Mouse (Mus musculus) midbrain, embryonic 14.5 days (tissue): ENCODE measurements around the gene Ttc21b. TPM values are rescaled to one million over a fixed set of nuclear protein-coding genes. Genes with fewer than 3 reads are reported as not detected.

ENCODE experiments used
- ATAC-seq: fragments of 200-750 bp; cut with Nextera tagmentation; 2 replicates; pipeline ENCODE4 v1.8.0; 2017; ENCODE audit warnings: moderate number of reproducible peaks, moderate library complexity; ENCODE audit not compliant: low FRiP score, low TSS enrichment
- DNase-seq: peaks from one replicate; pipeline ENCODE4 v3.0.0-alpha.2; 2015
- H3K27ac ChIP-seq: fragments of 300-500 bp; sonication (generic); replicated peaks from 2 replicates; pipeline ENCODE4 v1.5.1; 2014; ENCODE audit warnings: mild to moderate bottlenecking, low read depth, low read length, moderate library complexity
- H3K27me3 ChIP-seq: fragments of 300-500 bp; sonication (generic); 2 replicates; pipeline ENCODE4 v1.6.1; 2014; ENCODE audit warnings: low read length, control low read depth, mixed read lengths; ENCODE audit not compliant: control insufficient read depth, insufficient read depth
- H3K36me3 ChIP-seq: fragments of 300-500 bp; sonication (generic); 2 replicates; pipeline ENCODE4 v1.6.1; 2014; ENCODE audit warnings: low read length, control low read depth; ENCODE audit not compliant: control insufficient read depth, insufficient read depth
- H3K4me1 ChIP-seq: fragments of 300-500 bp; sonication (generic); 2 replicates; pipeline ENCODE4 v1.6.1; 2014; ENCODE audit warnings: mild to moderate bottlenecking, antibody characterized with exemption, low read length, control low read depth; ENCODE audit not compliant: control insufficient read depth, insufficient read depth
- H3K4me2 ChIP-seq: fragments of 300-500 bp; sonication (generic); 2 replicates; pipeline ENCODE4 v1.6.1; 2014; ENCODE audit warnings: mild to moderate bottlenecking, low read length, moderate library complexity
- H3K4me3 ChIP-seq: fragments of 300-500 bp; sonication (generic); replicated peaks from 2 replicates; pipeline ENCODE4 v1.5.1; 2014; ENCODE audit warnings: low read depth, low read length
- H3K9ac ChIP-seq: fragments of 300-500 bp; sonication (generic); replicated peaks from 2 replicates; pipeline ENCODE4 v1.6.1; 2014; ENCODE audit warnings: mild to moderate bottlenecking, low read length, moderate library complexity
- H3K9me3 ChIP-seq: fragments of 300-500 bp; sonication (generic); 2 replicates; pipeline ENCODE4 v1.6.1; 2016; ENCODE audit warnings: low read length, control low read depth, mixed read lengths; ENCODE audit not compliant: control insufficient read depth
- WGBS: fragments of 180-500 bp; shearing (Covaris S2); extraction: QIAGEN DNeasy Blood & Tissue Kit; methylation state at CpG from one replicate; pipeline ENCODE4 v1.1.7; 2014; 5-methylcytosine and 5-hydroxymethylcytosine counted together
- polyA plus RNA-seq: library from polyadenylated mRNA; unstranded; fragments of >200 nt; fragmentation: Nextera tagmentation; extraction: Ambion mirVana; gene quantifications from 2 replicates; pipeline ENCODE4 v1.2.1, GENCODE M21; 2014

Ttc21b gene
- polyA plus RNA-seq, 1 experiment from 2014 or later = 15.5 TPM

DNA sequence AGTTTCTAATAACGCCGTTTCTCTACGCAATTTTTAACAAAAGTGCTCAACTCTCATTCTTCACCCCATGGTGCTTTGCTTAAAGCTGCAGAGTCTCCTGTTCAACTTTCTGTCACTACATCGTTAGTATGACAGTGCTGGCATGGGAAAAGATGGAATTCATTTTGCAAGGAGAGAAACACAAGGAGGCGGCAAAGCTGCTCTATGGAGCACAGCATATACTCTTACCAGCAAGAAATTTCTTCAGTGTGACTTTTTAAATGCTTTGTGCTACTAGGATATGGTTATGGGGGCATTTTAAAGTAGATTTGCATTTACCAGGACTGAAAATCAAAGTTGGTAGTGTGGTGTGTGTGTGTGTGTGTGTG, 77.6 kb downstream of the Ttc21b start:
- H3K4me3 ChIP-seq = 0 out of 2 replicates have a peak overlapping the region, but pooled peaks have one; percentile 7
- peak overlapping the region; percentile 55 for H3K4me2 ChIP-seq
- DNase-seq (peak; percentile 56), ATAC-seq (no peak)
- H3K9ac ChIP-seq = no peak overlapping the region
- H3K36me3 ChIP-seq = no peaks in the 10 kb centered on the region
- H3K27me3 ChIP-seq = no peaks in the 10 kb centered on the region
- H3K4me1 ChIP-seq = peaks cover 26% of the 10 kb centered on the region
- peak overlapping the region; percentile 89 for H3K27ac ChIP-seq
- 6% methylated on average over 5 of the region's 5 CpGs for WGBS
- no peaks in the 10 kb centered on the region for H3K9me3 ChIP-seq

DNA sequence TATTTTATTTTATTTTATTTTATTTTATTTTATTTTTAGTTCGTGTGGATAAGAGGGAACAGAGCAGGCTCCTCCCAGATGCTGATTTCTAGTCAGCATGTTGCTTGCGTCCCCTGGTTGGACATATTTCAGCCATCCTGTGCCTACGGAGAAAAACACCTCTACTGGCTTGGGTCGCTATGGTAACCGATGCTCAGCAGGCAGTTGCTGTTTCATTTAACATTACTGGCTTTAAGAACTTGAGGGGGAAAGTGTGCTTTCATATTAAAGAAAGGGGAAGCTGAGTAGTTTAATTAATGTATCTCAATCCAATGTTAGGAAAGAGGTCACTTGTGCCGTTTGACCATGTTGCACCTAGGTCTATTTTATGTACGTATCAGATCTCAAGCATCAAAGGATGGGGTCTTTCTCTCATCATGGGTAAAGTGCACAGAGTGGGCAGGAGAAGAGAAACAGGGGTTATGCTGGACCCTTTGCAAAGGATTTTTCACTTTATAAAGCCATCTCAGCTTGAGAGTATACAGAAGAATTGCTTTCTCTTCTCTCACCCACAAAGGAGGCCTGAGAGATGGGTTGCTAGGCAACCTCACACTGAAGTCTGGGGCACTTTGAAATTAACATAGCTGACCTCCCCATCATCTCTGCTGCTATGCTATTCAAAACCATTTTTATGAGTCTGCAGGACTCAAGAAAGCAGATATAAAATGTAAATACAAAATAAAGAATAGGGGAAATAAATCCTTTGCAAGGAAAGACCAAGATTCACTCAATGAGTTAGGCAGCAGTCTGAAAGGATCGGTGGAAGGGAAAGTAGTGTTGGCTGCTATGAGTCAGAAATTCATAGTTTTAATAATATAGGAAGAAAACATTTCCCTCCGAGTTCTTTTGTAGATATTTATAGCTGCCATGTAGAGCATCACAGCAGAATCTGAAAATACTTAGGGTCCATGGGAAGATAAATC, 78.2 kb downstream of the Ttc21b start:
- whole genome bisulfite sequencing = 4% methylated on average over 9 of the region's 9 CpGs

DNA sequence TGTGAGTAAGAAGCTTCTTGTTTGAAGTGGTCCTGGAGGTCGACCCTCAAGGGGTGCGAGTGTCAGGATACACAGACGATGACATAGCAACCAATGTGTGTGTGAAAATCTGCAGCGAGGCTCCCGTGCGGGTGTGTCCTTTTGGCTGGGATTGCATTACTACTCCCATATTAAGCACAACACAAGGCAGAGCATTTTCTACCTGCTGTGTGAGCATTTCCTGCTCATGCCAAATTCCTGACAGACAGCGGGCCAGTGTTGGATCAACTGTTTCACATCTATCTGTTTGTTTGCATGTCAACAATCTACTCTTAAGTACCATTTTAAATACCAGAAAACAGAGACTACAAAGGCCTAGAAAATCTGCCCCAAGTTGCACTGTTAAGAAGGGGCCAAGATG, 79.4 kb downstream of the Ttc21b start:
- Histone ChIP-seq H3K9me3 (no peaks in the 10 kb centered on the region), H3K4me1 (peaks cover 26% of the 10 kb centered on the region), H3K27ac (peak overlapping the region; percentile 89), H3K36me3 (no peaks in the 10 kb centered on the region), H3K27me3 (no peaks in the 10 kb centered on the region), H3K4me2 (no peak overlapping the region; the same call in 1 of the 2 replicates), H3K4me3 (no peak overlapping the region), H3K9ac (no peak overlapping the region)
- ATAC-seq (no peak), DNase-seq (no peak)
- WGBS = 59% methylated on average over 7 of the region's 7 CpGs

More for the DNA sequence above, 78.2 kb downstream of the Ttc21b start:
- peaks cover 26% of the 10 kb centered on the region for H3K4me1 ChIP-seq
- H3K36me3 ChIP-seq = no peaks in the 10 kb centered on the region
- ATAC-seq = peak; percentile 80
- no peaks in the 10 kb centered on the region for H3K9me3 ChIP-seq
- H3K4me2 ChIP-seq = peak overlapping the region; percentile 55
- H3K27me3 ChIP-seq = no peaks in the 10 kb centered on the region
- H3K9ac ChIP-seq = peak overlapping the region; percentile 34
- 0 out of 2 replicates have a peak overlapping the region, but pooled peaks have one; percentile 13 for H3K4me3 ChIP-seq
- peak overlapping the region; percentile 89 for H3K27ac ChIP-seq
- peak; percentile 86 for DNase-seq

DNA sequence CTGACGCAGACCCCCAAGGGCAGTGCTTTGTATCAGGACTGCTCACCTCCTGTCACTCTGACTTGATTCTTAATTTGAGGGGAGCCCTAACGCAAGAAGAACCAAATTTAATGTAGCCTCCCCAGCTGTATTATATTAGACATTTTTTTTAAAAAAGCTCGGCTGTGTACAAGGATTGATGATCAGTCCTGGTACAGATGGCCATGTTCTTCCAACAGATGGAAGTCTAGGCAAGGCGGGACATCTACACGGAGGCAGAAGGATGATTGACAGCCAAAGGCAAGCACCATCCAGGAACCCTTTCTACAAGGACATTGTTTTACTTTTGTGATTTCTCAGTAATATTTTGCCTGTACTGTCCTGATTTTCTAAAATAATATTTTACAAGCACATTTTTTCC, 83.3 kb downstream of the Ttc21b start:
- Histone ChIP-seq H3K4me1 (peaks cover 14% of the 10 kb centered on the region), H3K9me3 (no peaks in the 10 kb centered on the region), H3K27ac (no peak overlapping the region), H3K9ac (no peak overlapping the region), H3K27me3 (no peaks in the 10 kb centered on the region), H3K36me3 (no peaks in the 10 kb centered on the region), H3K4me2 (no peak overlapping the region), H3K4me3 (no peak overlapping the region)
- 78% methylated on average over 5 of the region's 5 CpGs for WGBS
- ATAC-seq (no peak), DNase-seq (no peak)

DNA sequence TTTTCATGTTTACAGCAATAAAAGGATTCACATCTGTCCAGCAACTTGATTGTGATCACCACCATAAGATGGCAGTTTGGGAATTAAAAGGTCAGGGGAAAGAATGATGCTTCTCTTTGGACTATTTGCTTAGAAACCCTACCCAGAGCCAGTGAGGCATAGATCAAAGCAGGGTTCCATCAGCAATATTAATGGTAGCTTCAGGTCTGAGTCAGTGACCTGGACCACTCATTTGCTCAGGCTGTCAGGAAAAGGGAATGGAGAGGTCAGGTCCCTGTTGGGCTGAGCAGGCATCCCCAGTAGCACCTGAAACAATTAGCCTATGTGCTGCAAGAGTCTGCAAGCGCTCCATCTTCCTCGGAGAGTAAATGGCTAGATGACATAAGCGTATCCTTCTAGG, 84.8 kb downstream of the Ttc21b start:
- ATAC-seq (no peak), DNase-seq (no peak)
- H3K36me3 ChIP-seq = no peaks in the 10 kb centered on the region
- H3K4me2 ChIP-seq = no peak overlapping the region
- H3K27ac ChIP-seq = no peak overlapping the region
- no peaks in the 10 kb centered on the region for H3K4me1 ChIP-seq
- no peaks in the 10 kb centered on the region for H3K27me3 ChIP-seq
- no peaks in the 10 kb centered on the region for H3K9me3 ChIP-seq
- no peak overlapping the region for H3K4me3 ChIP-seq
- 83% methylated on average over 3 of the region's 3 CpGs for WGBS
- no peak overlapping the region for H3K9ac ChIP-seq

DNA sequence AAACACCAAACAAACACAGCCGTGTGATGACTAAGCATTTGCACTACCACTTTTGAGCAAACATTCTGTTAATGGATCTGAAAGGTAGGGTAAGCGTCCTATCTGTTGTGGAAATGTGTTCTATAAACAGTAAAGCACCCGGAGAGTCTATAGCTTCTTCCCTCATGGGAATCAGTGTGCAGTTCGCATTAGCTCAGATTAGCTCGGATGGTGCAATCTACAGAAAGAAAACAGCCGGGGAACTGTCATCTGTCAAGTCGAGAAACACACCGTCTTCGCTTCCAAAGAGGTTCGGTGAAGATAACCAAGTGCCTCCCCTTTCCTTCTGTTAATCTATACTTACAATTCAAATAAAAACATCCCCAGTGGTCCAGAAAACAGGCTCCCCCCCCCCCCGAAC, 85.7 kb downstream of the Ttc21b start:
- WGBS = 86% methylated on average over 11 of the region's 11 CpGs
- no peak overlapping the region for H3K4me2 ChIP-seq
- no peaks in the 10 kb centered on the region for H3K4me1 ChIP-seq
- H3K9me3 ChIP-seq = no peaks in the 10 kb centered on the region
- H3K4me3 ChIP-seq = no peak overlapping the region
- H3K9ac ChIP-seq = no peak overlapping the region
- no peaks in the 10 kb centered on the region for H3K36me3 ChIP-seq
- DNase-seq (no peak), ATAC-seq (no peak)
- H3K27me3 ChIP-seq = no peaks in the 10 kb centered on the region
- no peak overlapping the region for H3K27ac ChIP-seq

DNA sequence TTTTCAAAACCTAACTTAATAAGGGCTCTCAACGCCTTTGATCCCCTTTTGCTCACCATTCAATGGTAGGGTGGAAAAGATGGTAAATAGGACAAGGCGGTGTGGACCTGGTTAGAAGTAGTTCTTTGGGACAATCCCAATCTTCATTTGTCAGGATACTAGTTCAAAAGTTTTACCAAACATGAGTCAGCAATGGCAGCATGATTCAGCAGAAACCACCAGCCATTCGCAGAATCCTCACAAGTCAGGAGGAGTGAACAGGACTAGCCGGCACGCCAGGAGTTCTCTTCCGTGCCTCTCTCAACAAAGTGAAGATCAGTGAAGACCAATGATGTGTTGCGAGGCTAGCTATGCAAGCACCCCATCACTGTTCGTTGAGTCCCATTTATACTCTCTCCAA, 91.4 kb downstream of the Ttc21b start:
- no peak overlapping the region for H3K9ac ChIP-seq
- no peak overlapping the region for H3K4me2 ChIP-seq
- H3K36me3 ChIP-seq = no peaks in the 10 kb centered on the region
- no peaks in the 10 kb centered on the region for H3K9me3 ChIP-seq
- 95% methylated on average over 8 of the region's 8 CpGs for WGBS
- H3K4me1 ChIP-seq = no peaks in the 10 kb centered on the region
- no peaks in the 10 kb centered on the region for H3K27me3 ChIP-seq
- no peak overlapping the region for H3K27ac ChIP-seq
- DNase-seq (no peak), ATAC-seq (no peak)
- H3K4me3 ChIP-seq = no peak overlapping the region

DNA sequence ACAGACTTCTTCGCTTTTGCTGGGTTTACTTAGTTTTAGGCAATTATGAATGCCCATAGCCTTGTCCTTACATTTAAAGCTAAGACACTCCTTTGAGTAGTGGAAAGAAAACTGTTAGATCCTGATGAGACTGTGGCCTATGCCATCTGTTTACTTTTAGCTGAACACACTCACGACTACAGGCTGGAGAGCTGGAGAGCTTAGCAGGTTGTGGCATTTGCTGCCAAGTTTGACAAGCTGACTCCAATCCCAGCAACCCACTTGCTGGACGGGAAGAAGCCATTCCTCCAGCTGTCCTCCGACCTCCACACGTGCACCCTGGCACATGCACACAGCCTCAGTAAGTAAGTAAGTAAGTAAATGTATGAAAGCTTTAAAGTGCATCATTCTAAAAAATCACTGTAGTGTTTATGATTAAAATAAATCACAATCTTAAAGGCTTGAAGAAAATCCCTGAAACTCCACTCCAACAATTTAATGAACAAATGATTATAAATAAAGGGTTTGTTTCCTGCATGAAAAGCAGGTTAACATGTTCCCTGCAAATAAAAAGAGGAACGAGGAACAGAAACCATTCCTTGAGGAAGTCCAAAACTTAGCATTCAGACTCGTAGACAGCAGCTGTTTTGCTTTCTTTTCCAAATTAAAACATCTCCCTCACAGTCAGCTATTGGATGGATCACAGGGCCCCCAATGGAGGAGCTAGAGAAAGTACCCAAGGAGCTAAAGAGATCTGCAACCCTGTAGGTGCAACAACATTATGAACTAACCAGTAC, 98.1 kb downstream of the Ttc21b start:
- Histone ChIP-seq H3K4me1 (no peaks in the 10 kb centered on the region), H3K9me3 (no peaks in the 10 kb centered on the region), H3K4me2 (no peak overlapping the region), H3K27ac (no peak overlapping the region), H3K4me3 (no peak overlapping the region), H3K9ac (no peak overlapping the region), H3K27me3 (no peaks in the 10 kb centered on the region), H3K36me3 (no peaks in the 10 kb centered on the region)
- 72% methylated on average over 7 of the region's 7 CpGs for WGBS
- no peak for ATAC-seq
- DNase-seq = no peak
